Mouse (Mus musculus) limb, embryonic 14.5 days (tissue): ENCODE data around the gene AU022252. TPM values are rescaled to one million over a fixed set of nuclear protein-coding genes. Genes with fewer than 3 reads are reported as not detected.

Experiments
- ATAC-seq: fragments of 200-750 bp; cut with Nextera tagmentation; 2 replicates; pipeline ENCODE4 v1.8.0; 2017; ENCODE audit warnings: low read depth, moderate number of reproducible peaks, moderate TSS enrichment; ENCODE audit not compliant: low FRiP score
- DNase-seq: peaks from one replicate; pipeline ENCODE4 v3.0.0-alpha.2; 2015; ENCODE audit warnings: low spot score
- H3K27ac ChIP-seq: fragments of 300-500 bp; sonication (generic); replicated peaks from 2 replicates; pipeline ENCODE4 v1.5.1; 2014; ENCODE audit warnings: low read depth, mild to moderate bottlenecking, low read length, moderate library complexity, mixed read lengths
- H3K27me3 ChIP-seq: fragments of 300-500 bp; sonication (generic); 2 replicates; pipeline ENCODE4 v1.6.1; 2014; ENCODE audit warnings: low read length, mixed read lengths; ENCODE audit not compliant: control insufficient read depth, insufficient read depth
- H3K36me3 ChIP-seq: fragments of 300-500 bp; sonication (generic); 2 replicates; pipeline ENCODE4 v1.6.1; 2014; ENCODE audit warnings: mild to moderate bottlenecking, low read length, moderate library complexity, mixed read lengths; ENCODE audit not compliant: control insufficient read depth, insufficient read depth
- H3K4me1 ChIP-seq: fragments of 300-500 bp; sonication (generic); 2 replicates; pipeline ENCODE4 v1.6.1; 2014; ENCODE audit warnings: antibody characterized with exemption, low read length, mixed read lengths; ENCODE audit not compliant: control insufficient read depth, insufficient read depth
- H3K4me2 ChIP-seq: fragments of 300-500 bp; sonication (generic); replicated peaks from 2 replicates; pipeline ENCODE4 v1.6.1; 2014; ENCODE audit warnings: low read depth, mild to moderate bottlenecking, low read length, moderate library complexity; ENCODE audit not compliant: severe bottlenecking
- H3K4me3 ChIP-seq: fragments of 300-500 bp; sonication (generic); replicated peaks from 2 replicates; pipeline ENCODE4 v1.5.1; 2014; ENCODE audit warnings: low read length
- H3K9ac ChIP-seq: fragments of 300-500 bp; sonication (generic); 2 replicates; pipeline ENCODE4 v1.6.1; 2014; ENCODE audit warnings: mild to moderate bottlenecking, low read depth, low read length, moderate library complexity; ENCODE audit not compliant: severe bottlenecking
- H3K9me3 ChIP-seq: fragments of 300-500 bp; sonication (generic); 2 replicates; pipeline ENCODE4 v1.6.1; 2016; ENCODE audit warnings: low read length; ENCODE audit not compliant: control insufficient read depth
- POLR2A ChIP-seq: fragments of 200-500 bp; IDR thresholded peaks from 2 replicates; pipeline ENCODE4 v1.8.0; 2012; ENCODE audit warnings: inconsistent platforms, mild to moderate bottlenecking, moderate library complexity, borderline replicate concordance; ENCODE audit not compliant: insufficient read depth, insufficient read length; ENCODE audit errors: extremely low read depth
- WGBS: fragments of 180-500 bp; shearing (Covaris S2); extraction: QIAGEN DNeasy Blood & Tissue Kit; methylation state at CpG from one replicate; pipeline ENCODE4 v1.1.7; 2014; 5-methylcytosine and 5-hydroxymethylcytosine counted together
- polyA plus RNA-seq, 2 experiments: library from polyadenylated mRNA; depleted of rRNA in 1 of 2; stranded (reverse) in 1 of 2; unstranded in 1 of 2; fragments of >200 nt; fragmentation: Nextera tagmentation in 1 of 2; extraction: Ambion mirVana in 1 of 2; gene quantifications; 2 replicates each; pipeline versions ENCODE4 v1.2.1 to v1.2.3; 2012 to 2014

Gene AU022252
- polyA plus RNA-seq, 2 experiments, result 17.2 to 31.9 TPM

DNA sequence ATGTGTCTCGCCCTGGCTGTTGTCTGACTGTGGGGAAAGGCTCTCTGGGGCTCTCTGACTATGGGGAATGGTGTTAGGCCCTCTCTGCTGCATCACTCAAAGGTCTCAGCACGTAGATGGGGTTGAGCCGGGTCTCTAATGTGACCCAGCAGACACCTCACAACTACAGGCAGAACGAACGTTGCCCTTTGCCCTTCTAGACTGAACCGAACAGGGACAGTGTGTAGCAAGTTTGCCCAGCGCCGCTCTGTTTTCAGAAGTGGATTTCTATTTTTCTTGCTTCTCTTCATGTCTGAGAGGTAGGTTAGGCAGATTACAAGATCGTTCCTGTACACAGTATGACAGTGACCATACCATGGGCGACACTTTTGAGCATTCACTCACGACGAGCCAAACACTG, 10.1 kb upstream of the AU022252 start:
- no peaks in the 10 kb centered on the region for H3K27me3 ChIP-seq
- no peak for ATAC-seq
- WGBS, result 93% methylated on average over 12 of the region's 12 CpGs

DNA sequence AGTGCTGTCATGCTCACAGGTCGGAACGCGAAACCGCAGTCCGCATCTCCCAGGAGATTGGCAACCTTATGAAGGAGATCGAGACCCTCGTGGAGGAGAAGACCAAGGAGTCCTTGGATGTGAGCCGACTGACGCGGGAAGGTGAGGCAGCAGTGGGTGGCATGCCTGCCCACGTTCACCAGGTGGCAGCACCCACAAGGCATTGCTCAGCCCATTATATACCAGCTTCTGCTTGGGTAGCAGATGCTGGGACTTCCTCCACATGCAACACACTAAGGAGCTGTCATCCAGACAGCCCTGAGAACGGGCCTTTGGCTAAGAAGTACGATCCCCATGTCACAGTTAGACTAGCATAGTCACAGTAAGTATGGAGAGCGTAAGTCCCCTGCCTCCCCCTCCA, 9.2 kb upstream of the AU022252 start:
- no peak overlapping the region for H3K4me2 ChIP-seq
- no peaks in the 10 kb centered on the region for H3K27me3 ChIP-seq
- no peaks in the 10 kb centered on the region for H3K9me3 ChIP-seq
- no peak for DNase-seq
- TF ChIP-seq POLR2A, result no peak
- H3K27ac ChIP-seq, result no peak overlapping the region
- H3K9ac ChIP-seq, result no peak overlapping the region
- no peak for ATAC-seq
- WGBS, result 88% methylated on average over 14 of the region's 14 CpGs
- no peak overlapping the region for H3K4me3 ChIP-seq
- H3K36me3 ChIP-seq, result peaks cover 86% of the 10 kb centered on the region
- no peaks in the 10 kb centered on the region for H3K4me1 ChIP-seq

More for the DNA sequence above, 10.1 kb upstream of the AU022252 start:
- Histone ChIP-seq H3K4me1 (no peaks in the 10 kb centered on the region), H3K9ac (no peak overlapping the region), H3K4me3 (no peak overlapping the region), H3K27ac (no peak overlapping the region), H3K36me3 (peaks cover 84% of the 10 kb centered on the region), H3K4me2 (no peak overlapping the region), H3K9me3 (no peaks in the 10 kb centered on the region)
- no peak for DNase-seq
- TF ChIP-seq POLR2A, result no peak

DNA sequence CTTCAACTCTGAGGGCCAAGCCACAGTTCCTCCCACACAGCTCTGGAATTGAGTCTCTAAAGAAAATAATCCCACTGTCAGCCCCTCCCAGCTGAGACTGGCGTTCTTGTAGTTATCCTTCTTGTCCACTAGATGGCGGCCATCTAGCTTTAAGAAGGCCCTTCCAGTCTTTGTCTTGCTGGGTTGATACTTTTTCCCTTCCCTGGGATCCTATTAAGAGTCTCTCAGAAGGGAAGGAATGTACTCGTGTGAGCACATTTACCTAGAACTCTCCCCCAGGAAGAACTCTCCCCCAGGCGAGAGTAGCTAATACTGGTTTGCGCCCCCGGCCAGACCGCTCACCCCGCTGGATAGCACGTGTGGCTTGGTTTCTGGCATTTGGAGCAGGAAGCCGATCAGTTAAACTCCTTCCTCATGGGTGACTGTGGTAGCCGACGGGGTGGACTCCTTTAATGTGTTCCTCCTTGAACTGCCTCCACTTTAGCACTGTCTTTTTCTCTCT, 6.7 kb upstream of the AU022252 start:
- Histone ChIP-seq H3K27ac (peak overlapping the region; percentile 65), H3K4me3 (no peak overlapping the region), H3K9ac (no peak overlapping the region), H3K27me3 (no peaks in the 10 kb centered on the region), H3K4me1 (0 out of 2 replicates have a peak, but pooled peaks cover 2% of the 10 kb centered on the region), H3K36me3 (peaks cover 70% of the 10 kb centered on the region), H3K9me3 (no peaks in the 10 kb centered on the region), H3K4me2 (no peak overlapping the region)
- DNase-seq (peak; percentile 84), ATAC-seq (peak; percentile 79)
- WGBS, result 38% methylated on average over 12 of the region's 12 CpGs
- TF ChIP-seq POLR2A, result no peak

DNA sequence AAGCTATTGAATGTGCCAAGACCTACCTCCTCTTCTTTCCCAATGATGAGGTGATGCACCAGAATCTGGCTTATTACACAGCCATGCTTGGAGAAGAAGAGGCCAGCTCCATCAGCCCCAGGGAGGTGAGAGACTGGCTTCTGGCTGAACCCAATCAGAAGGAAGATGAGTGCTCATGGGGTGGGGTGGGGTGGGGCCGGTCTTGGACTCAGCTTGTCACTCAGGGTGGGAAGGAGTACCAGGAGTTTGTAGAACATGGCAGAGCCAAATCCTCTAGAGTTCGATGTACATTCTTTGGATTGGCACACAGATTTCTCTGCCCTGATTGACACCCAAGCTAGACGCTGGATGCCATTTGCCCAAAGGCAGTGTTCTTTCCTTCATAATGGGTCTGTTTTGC, 6.1 kb upstream of the AU022252 start:
- no peak overlapping the region for H3K9ac ChIP-seq
- peaks cover 66% of the 10 kb centered on the region for H3K36me3 ChIP-seq
- H3K9me3 ChIP-seq, result no peaks in the 10 kb centered on the region
- no peak overlapping the region for H3K4me2 ChIP-seq
- H3K27me3 ChIP-seq, result no peaks in the 10 kb centered on the region
- no peak for ATAC-seq
- WGBS, result 67% methylated on average over 3 of the region's 3 CpGs
- H3K27ac ChIP-seq, result no peak overlapping the region
- TF ChIP-seq POLR2A, result no peak
- 0 out of 2 replicates have a peak, but pooled peaks cover 2% of the 10 kb centered on the region for H3K4me1 ChIP-seq
- no peak for DNase-seq
- H3K4me3 ChIP-seq, result no peak overlapping the region

DNA sequence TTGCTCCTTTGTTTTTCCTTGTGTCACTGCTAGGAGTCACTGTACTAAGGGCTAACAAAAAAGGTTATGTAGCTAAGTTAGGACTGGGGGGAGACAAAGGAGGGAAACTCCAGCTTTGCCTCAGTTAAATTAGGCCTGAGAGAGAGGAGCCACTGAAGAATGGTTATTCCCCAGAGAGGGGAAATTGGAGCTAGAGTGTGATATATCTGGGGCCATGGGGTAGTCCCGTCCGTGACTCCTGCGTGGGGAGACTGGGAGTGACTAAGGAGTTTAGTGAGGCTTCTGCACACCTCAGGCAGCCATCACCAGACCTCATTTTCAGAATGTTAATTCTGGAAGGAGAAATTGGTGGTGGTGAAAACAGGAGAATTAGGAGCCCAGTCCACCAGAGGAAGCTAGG, 1.8 kb upstream of the AU022252 start:
- 72% methylated on average over 3 of the region's 3 CpGs for WGBS
- TF ChIP-seq POLR2A, result no peak
- peaks cover 29% of the 10 kb centered on the region for H3K36me3 ChIP-seq
- ATAC-seq, result no peak
- H3K4me1 ChIP-seq, result peaks cover 8% of the 10 kb centered on the region
- peak overlapping the region; percentile 53 for H3K4me2 ChIP-seq
- H3K4me3 ChIP-seq, result peak overlapping the region; percentile 96
- peak overlapping the region; percentile 68; the same call in 1 of the 2 replicates for H3K27ac ChIP-seq
- no peaks in the 10 kb centered on the region for H3K27me3 ChIP-seq
- DNase-seq, result no peak
- peak overlapping the region; percentile 86 for H3K9ac ChIP-seq
- H3K9me3 ChIP-seq, result no peaks in the 10 kb centered on the region
